Mouse (Mus musculus) liver, embryonic 11.5 days (tissue): ENCODE measurements around the gene Coq8a. TPM values are rescaled to one million over a fixed set of nuclear protein-coding genes. Genes with fewer than 3 reads are reported as not detected.
A peak's percentile ranks its signal among the peaks of the same experiment; 100 is the strongest.

Experiments used
- ATAC-seq: fragments of 200-750 bp; cut with Nextera tagmentation; replicated peaks from 2 replicates; pipeline ENCODE4 v1.8.0; 2017; ENCODE audit warnings: moderate number of reproducible peaks, mild to moderate bottlenecking, moderate TSS enrichment, moderate library complexity; ENCODE audit not compliant: low FRiP score
- DNase-seq: peaks from one replicate; pipeline ENCODE4 v3.0.0-alpha.2; 2017; ENCODE audit warnings: low spot score
- H3K27ac ChIP-seq: fragments of 300-500 bp; sonication (generic); 2 replicates; pipeline ENCODE4 v1.5.1; 2014; ENCODE audit warnings: mild to moderate bottlenecking, low read depth, low read length, control low read depth
- H3K27me3 ChIP-seq: fragments of 300-500 bp; sonication (generic); replicated peaks from 2 replicates; pipeline ENCODE4 v1.6.1; 2014; ENCODE audit warnings: low read length, mixed read lengths; ENCODE audit not compliant: control insufficient read depth, insufficient read depth
- H3K36me3 ChIP-seq: fragments of 300-500 bp; sonication (generic); 2 replicates; pipeline ENCODE4 v1.6.1; 2014; ENCODE audit warnings: mild to moderate bottlenecking, low read length, moderate library complexity, mixed read lengths; ENCODE audit not compliant: control insufficient read depth, insufficient read depth
- H3K4me1 ChIP-seq: fragments of 300-500 bp; sonication (generic); replicated peaks from 2 replicates; pipeline ENCODE4 v1.6.1; 2014; ENCODE audit warnings: low read length, mixed read lengths; ENCODE audit not compliant: control insufficient read depth, insufficient read depth
- H3K4me2 ChIP-seq: fragments of 300-500 bp; sonication (generic); 2 replicates; pipeline ENCODE4 v1.6.1; 2014; ENCODE audit warnings: mild to moderate bottlenecking, control low read depth, moderate library complexity
- H3K4me3 ChIP-seq: fragments of 300-500 bp; sonication (generic); 2 replicates; pipeline ENCODE4 v1.5.1; 2014; ENCODE audit warnings: low read depth, low read length, control low read depth
- H3K9ac ChIP-seq: fragments of 300-500 bp; sonication (generic); 2 replicates; pipeline ENCODE4 v1.6.1; 2014; ENCODE audit warnings: low read depth, low read length, control low read depth
- H3K9me3 ChIP-seq: fragments of 300-500 bp; sonication (generic); 2 replicates; pipeline ENCODE4 v1.6.1; 2016; ENCODE audit warnings: low read length, inconsistent platforms, mixed read lengths; ENCODE audit not compliant: control insufficient read depth
- WGBS: fragments of 180-500 bp; shearing (Covaris S2); extraction: QIAGEN DNeasy Blood & Tissue Kit; methylation state at CpG from one replicate; pipeline ENCODE4 v1.1.7; 2014; 5-methylcytosine and 5-hydroxymethylcytosine counted together
- polyA plus RNA-seq: library from polyadenylated mRNA; unstranded; fragments of >200 nt; fragmentation: Nextera tagmentation; extraction: Ambion mirVana; gene quantifications from 2 replicates; pipeline ENCODE4 v1.2.1, GENCODE M21; 2014

Coq8a gene
- polyA plus RNA-seq, 1 experiment from 2014 or later = 6.7 TPM

- ATAC-seq = no peak
Observed at GRCm38 (mm10) chr1:180210781-180211271, 11.4 kb upstream of the Coq8a start.

GRCm38 (mm10) chr1:180210031-180210432 is 10.6 kb upstream of the Coq8a start:
- Histone ChIP-seq H3K4me2 (no peak overlapping the region), H3K4me3 (no peak overlapping the region), H3K9me3 (no peaks in the 10 kb centered on the region), H3K27ac (no peak overlapping the region), H3K36me3 (no peaks in the 10 kb centered on the region), H3K4me1 (no peaks in the 10 kb centered on the region; the same call in 1 of the 2 replicates), H3K27me3 (no peaks in the 10 kb centered on the region), H3K9ac (no peak overlapping the region)
- DNase-seq (no peak), ATAC-seq (no peak)
- 62% methylated on average over 4 of the region's 4 CpGs for WGBS

More at GRCm38 (mm10) chr1:180210781-180211271, 11.4 kb upstream of the Coq8a start:
- DNase-seq = no peak
- Histone ChIP-seq H3K4me3 (no peak overlapping the region), H3K9me3 (no peaks in the 10 kb centered on the region), H3K27ac (no peak overlapping the region), H3K27me3 (no peaks in the 10 kb centered on the region), H3K36me3 (no peaks in the 10 kb centered on the region), H3K4me2 (no peak overlapping the region), H3K9ac (no peak overlapping the region), H3K4me1 (no peaks in the 10 kb centered on the region; the same call in 1 of the 2 replicates)
- WGBS = 74% methylated on average over 9 of the region's 9 CpGs

- Histone ChIP-seq H3K27ac (no peak overlapping the region), H3K4me3 (no peak overlapping the region), H3K27me3 (no peaks in the 10 kb centered on the region), H3K4me2 (no peak overlapping the region), H3K36me3 (no peaks in the 10 kb centered on the region), H3K9ac (no peak overlapping the region), H3K9me3 (no peaks in the 10 kb centered on the region), H3K4me1 (no peaks in the 10 kb centered on the region; the same call in 1 of the 2 replicates)
- no peak for ATAC-seq
- WGBS = 77% methylated on average over 3 of the region's 3 CpGs
- DNase-seq = no peak
Observed at GRCm38 (mm10) chr1:180208370-180208769, 9.0 kb upstream of the Coq8a start.

GRCm38 (mm10) chr1:180200722-180201121 is 1.3 kb upstream of the Coq8a start:
- no peaks in the 10 kb centered on the region for H3K27me3 ChIP-seq
- H3K4me2 ChIP-seq = no peak overlapping the region
- H3K27ac ChIP-seq = no peak overlapping the region
- H3K4me1 ChIP-seq = peaks cover 2% of the 10 kb centered on the region; the same call in 1 of the 2 replicates
- DNase-seq (no peak), ATAC-seq (no peak)
- no peaks in the 10 kb centered on the region for H3K36me3 ChIP-seq
- WGBS = 79% methylated on average over 5 of the region's 5 CpGs
- H3K4me3 ChIP-seq = no peak overlapping the region
- no peak overlapping the region for H3K9ac ChIP-seq
- H3K9me3 ChIP-seq = no peaks in the 10 kb centered on the region

GRCm38 (mm10) chr1:180199715-180200050 is 281 bp upstream of the Coq8a start:
- peaks cover 7% of the 10 kb centered on the region for H3K4me1 ChIP-seq
- H3K9me3 ChIP-seq = no peaks in the 10 kb centered on the region
- 59% methylated on average over 4 of the region's 4 CpGs for WGBS
- no peaks in the 10 kb centered on the region for H3K27me3 ChIP-seq
- DNase-seq (no peak), ATAC-seq (no peak)
- H3K36me3 ChIP-seq = no peaks in the 10 kb centered on the region
- H3K9ac ChIP-seq = no peak overlapping the region
- no peak overlapping the region for H3K4me2 ChIP-seq
- H3K4me3 ChIP-seq = no peak overlapping the region
- H3K27ac ChIP-seq = no peak overlapping the region

- Histone ChIP-seq H3K9me3 (no peaks in the 10 kb centered on the region), H3K36me3 (no peaks in the 10 kb centered on the region), H3K4me1 (peaks cover 14% of the 10 kb centered on the region), H3K9ac (no peak overlapping the region), H3K4me3 (no peak overlapping the region), H3K4me2 (no peak overlapping the region), H3K27ac (no peak overlapping the region), H3K27me3 (0 out of 2 replicates have a peak, but pooled peaks cover 2% of the 10 kb centered on the region)
- DNase-seq = no peak
- 73% methylated on average over 3 of the region's 3 CpGs for WGBS
- ATAC-seq = no peak
Observed at GRCm38 (mm10) chr1:180197956-180198355, 1.4 kb downstream of the Coq8a start.

GRCm38 (mm10) chr1:180196508-180196907 is 2.9 kb downstream of the Coq8a start:
- H3K4me2 ChIP-seq = peak overlapping the region; percentile 97
- H3K27ac ChIP-seq = no peak overlapping the region; the same call in 1 of the 2 replicates
- H3K9me3 ChIP-seq = no peaks in the 10 kb centered on the region
- no peaks in the 10 kb centered on the region for H3K36me3 ChIP-seq
- H3K4me3 ChIP-seq = peak overlapping the region; percentile 71
- 93% methylated on average over 9 of the region's 9 CpGs for WGBS
- 0 out of 2 replicates have a peak overlapping the region, but pooled peaks have one; percentile 17 for H3K9ac ChIP-seq
- H3K4me1 ChIP-seq = peaks cover 14% of the 10 kb centered on the region
- ATAC-seq (no peak), DNase-seq (no peak)
- H3K27me3 ChIP-seq = 0 out of 2 replicates have a peak, but pooled peaks cover 2% of the 10 kb centered on the region

GRCm38 (mm10) chr1:180195703-180196381 is 3.6 kb downstream of the Coq8a start:
- under 1% methylated on average over 57 of the region's 57 CpGs for WGBS
- Histone ChIP-seq H3K36me3 (no peaks in the 10 kb centered on the region), H3K27me3 (0 out of 2 replicates have a peak, but pooled peaks cover 2% of the 10 kb centered on the region), H3K9me3 (no peaks in the 10 kb centered on the region), H3K9ac (peak overlapping the region; percentile 63), H3K4me2 (peak overlapping the region; percentile 97), H3K4me3 (peak overlapping the region; percentile 71), H3K27ac (no peak overlapping the region; the same call in 1 of the 2 replicates), H3K4me1 (peaks cover 14% of the 10 kb centered on the region)
- ATAC-seq (peak; percentile 100), DNase-seq (peak; percentile 93)
